Mouse (Mus musculus) lung, adult 2 months (tissue): Measurements from ENCODE around the gene Vapb.

Experiments
- CTCF ChIP-seq: fragments of 200-500 bp; IDR thresholded peaks from 2 replicates; pipeline ENCODE4 v1.5.1; 2011; ENCODE audit warnings: mild to moderate bottlenecking, low read length, control low read depth; ENCODE audit not compliant: insufficient read depth
- POLR2A ChIP-seq: fragments of 200-500 bp; IDR thresholded peaks from 2 replicates; pipeline ENCODE4 v1.6.1; 2011; ENCODE audit warnings: low read depth, mild to moderate bottlenecking, control low read depth, low read length, borderline replicate concordance; ENCODE audit errors: extremely low read depth

DNA sequence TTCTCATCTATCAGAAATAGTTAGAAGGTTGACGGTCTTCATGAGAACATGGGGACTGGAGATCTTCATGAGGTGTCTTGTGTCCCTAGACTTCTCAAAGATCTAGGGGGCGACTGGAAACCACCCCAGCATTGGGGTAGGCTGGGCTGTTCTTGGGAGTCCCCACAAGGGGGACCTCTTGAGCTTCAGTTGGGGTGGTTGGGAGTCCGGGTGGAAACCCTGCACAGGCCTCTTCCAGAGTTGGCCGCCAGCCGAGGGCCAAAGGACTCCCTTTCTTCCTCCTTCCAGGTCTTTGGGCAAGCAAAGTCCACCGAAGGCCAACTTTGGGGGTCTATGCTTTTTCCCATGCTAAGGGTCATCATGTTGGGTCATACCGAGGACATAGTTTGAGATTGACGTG lies 74.5 kb downstream of the Vapb start:
- no peak for TF ChIP-seq CTCF
- TF ChIP-seq POLR2A = no peak
